Mouse (Mus musculus): ENCODE data around the gene Cela2a. TPM values are rescaled to one million over a fixed set of nuclear protein-coding genes. Genes with fewer than 3 reads are reported as not detected.
"Not testable (repeated sequence)": the region's sequence is repeated elsewhere in the genome, so short reads cannot be mapped to it uniquely, and the experiment has no call there.

Cela2a gene
- polyA plus RNA-seq, 1 experiment, result 0.13 TPM

DNA sequence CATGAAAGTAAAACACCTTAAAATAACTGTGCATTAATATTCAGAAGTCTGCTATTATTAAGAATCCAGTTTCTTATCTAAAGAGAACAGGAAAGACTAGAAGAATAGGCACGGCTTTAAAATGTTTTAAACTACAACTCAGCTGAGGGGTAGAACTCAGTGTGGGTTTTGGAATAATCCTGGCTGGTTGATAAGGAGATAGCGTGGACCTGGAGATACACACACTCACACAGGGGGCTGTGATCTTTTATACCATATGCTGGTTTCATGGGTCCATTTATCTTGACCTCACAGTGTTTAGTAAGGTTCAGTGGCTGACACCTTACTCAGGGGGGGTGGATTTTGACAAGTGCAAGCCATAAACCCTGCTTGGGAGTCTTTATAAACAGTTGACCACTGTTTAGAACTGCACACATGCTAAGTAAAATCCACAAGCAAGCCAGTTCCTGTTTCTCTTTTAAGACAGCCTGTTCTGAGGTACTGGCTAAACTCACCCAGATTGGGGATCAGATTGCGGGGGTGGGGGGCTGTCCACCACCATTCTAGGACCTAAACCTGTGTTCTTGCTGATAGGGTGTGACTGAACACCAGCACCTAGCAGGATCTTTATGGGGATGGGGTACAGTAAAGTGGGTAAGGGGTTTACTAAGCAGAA lies 36.3 kb downstream of the Cela2a start:
- TF ChIP-seq CTCF (IDR thresholded peaks at IDR 0.05; ENCODE audit: borderline replicate concordance, insufficient read depth, low read depth, low read length), result no peak
- no peak for TF ChIP-seq POLR2A (IDR thresholded peaks at IDR 0.05; ENCODE audit: borderline replicate concordance, insufficient read depth, low read length)
- H3K4me1 ChIP-seq (ENCODE audit: control insufficient read depth, insufficient read depth, low read length), result no peaks in the 10 kb centered on the region
- no peaks in the 10 kb centered on the region for H3K27me3 ChIP-seq (ENCODE audit: control insufficient read depth, insufficient read depth, low read length)
- DNase-seq, result no peak
- H3K27ac ChIP-seq (ENCODE audit: insufficient read depth, low read length), result peak overlapping the region; percentile 20; the same call in 1 of the 2 replicates
- peak overlapping the region; percentile 63 for H3K4me3 ChIP-seq (replicated peaks; ENCODE audit: insufficient read depth, low read depth, low read length)
- 41% methylated on average over 3 of the region's 3 CpGs for WGBS

DNA sequence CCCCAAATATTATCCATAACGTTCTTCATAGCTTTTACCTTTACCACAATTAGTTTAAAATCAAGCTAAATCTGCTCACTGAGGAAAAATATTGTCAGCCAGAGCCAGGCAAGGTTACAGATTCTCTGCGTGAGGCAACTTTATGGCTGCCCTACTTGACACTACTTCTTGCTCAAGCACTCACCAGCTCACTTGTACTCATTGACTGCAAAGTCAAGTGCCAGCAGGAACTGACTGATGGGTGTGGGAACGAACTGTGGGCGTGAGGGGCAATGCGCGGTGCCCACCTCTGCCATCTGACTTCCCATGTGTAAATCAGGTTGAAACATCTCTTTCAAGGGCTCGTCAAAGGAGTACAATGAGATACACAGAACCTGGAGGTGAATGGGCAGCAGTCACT lies 38.5 kb downstream of the Cela2a start:
- Histone ChIP-seq H3K27me3 (ENCODE audit: control insufficient read depth, insufficient read depth, low read length) (no peaks in the 10 kb centered on the region), H3K4me1 (ENCODE audit: control insufficient read depth, insufficient read depth, low read length) (no peaks in the 10 kb centered on the region), H3K27ac (ENCODE audit: insufficient read depth, low read length) (no peak overlapping the region), H3K4me3 (replicated peaks; ENCODE audit: insufficient read depth, low read depth, low read length) (no peak overlapping the region)
- DNase-seq, result no peak
- TF ChIP-seq POLR2A (IDR thresholded peaks at IDR 0.05; ENCODE audit: borderline replicate concordance, insufficient read depth, low read length), result no peak
- no peak for TF ChIP-seq CTCF (IDR thresholded peaks at IDR 0.05; ENCODE audit: borderline replicate concordance, insufficient read depth, low read depth, low read length)
- 82% methylated on average over 7 of the region's 7 CpGs for WGBS

- 10% methylated on average over 6 of the region's 6 CpGs for WGBS
- no peaks in the 10 kb centered on the region for H3K27me3 ChIP-seq (ENCODE audit: control insufficient read depth, insufficient read depth, low read length)
- TF ChIP-seq CTCF (IDR thresholded peaks at IDR 0.05; ENCODE audit: borderline replicate concordance, insufficient read depth, low read depth, low read length) (no peak), POLR2A (IDR thresholded peaks at IDR 0.05; ENCODE audit: borderline replicate concordance, insufficient read depth, low read length) (no peak)
- no peak overlapping the region for H3K27ac ChIP-seq (ENCODE audit: insufficient read depth, low read length)
- no peaks in the 10 kb centered on the region for H3K4me1 ChIP-seq (ENCODE audit: control insufficient read depth, insufficient read depth, low read length)
- DNase-seq, result no peak
- no peak overlapping the region for H3K4me3 ChIP-seq (replicated peaks; ENCODE audit: insufficient read depth, low read depth, low read length)
Measured at GRCm38 (mm10) chr4:141787046-141787445, 38.9 kb downstream of the Cela2a start.

GRCm38 (mm10) chr4:141786141-141786540 lies 39.8 kb downstream of the Cela2a start:
- 92% methylated on average over 13 of the region's 13 CpGs for WGBS
- H3K27ac ChIP-seq (ENCODE audit: insufficient read depth, low read length), result no peak overlapping the region
- no peaks in the 10 kb centered on the region for H3K4me1 ChIP-seq (ENCODE audit: control insufficient read depth, insufficient read depth, low read length)
- DNase-seq, result no peak
- no peak overlapping the region for H3K4me3 ChIP-seq (replicated peaks; ENCODE audit: insufficient read depth, low read depth, low read length)
- TF ChIP-seq POLR2A (IDR thresholded peaks at IDR 0.05; ENCODE audit: borderline replicate concordance, insufficient read depth, low read length), result no peak
- no peak for TF ChIP-seq CTCF (IDR thresholded peaks at IDR 0.05; ENCODE audit: borderline replicate concordance, insufficient read depth, low read depth, low read length)
- H3K27me3 ChIP-seq (ENCODE audit: control insufficient read depth, insufficient read depth, low read length), result no peaks in the 10 kb centered on the region

- H3K4me3 ChIP-seq (replicated peaks; ENCODE audit: insufficient read depth, low read depth, low read length), result no peak overlapping the region
- WGBS, result 87% methylated on average over 5 of the region's 5 CpGs
- no peak overlapping the region for H3K27ac ChIP-seq (ENCODE audit: insufficient read depth, low read length)
- H3K4me1 ChIP-seq (ENCODE audit: control insufficient read depth, insufficient read depth, low read length), result no peaks in the 10 kb centered on the region
- no peaks in the 10 kb centered on the region for H3K27me3 ChIP-seq (ENCODE audit: control insufficient read depth, insufficient read depth, low read length)
- TF ChIP-seq POLR2A (IDR thresholded peaks at IDR 0.05; ENCODE audit: borderline replicate concordance, insufficient read depth, low read length), result no peak
- no peak for TF ChIP-seq CTCF (IDR thresholded peaks at IDR 0.05; ENCODE audit: borderline replicate concordance, insufficient read depth, low read depth, low read length)
- no peak for DNase-seq
Measured at GRCm38 (mm10) chr4:141784835-141785234, 41.1 kb downstream of the Cela2a start.

DNA sequence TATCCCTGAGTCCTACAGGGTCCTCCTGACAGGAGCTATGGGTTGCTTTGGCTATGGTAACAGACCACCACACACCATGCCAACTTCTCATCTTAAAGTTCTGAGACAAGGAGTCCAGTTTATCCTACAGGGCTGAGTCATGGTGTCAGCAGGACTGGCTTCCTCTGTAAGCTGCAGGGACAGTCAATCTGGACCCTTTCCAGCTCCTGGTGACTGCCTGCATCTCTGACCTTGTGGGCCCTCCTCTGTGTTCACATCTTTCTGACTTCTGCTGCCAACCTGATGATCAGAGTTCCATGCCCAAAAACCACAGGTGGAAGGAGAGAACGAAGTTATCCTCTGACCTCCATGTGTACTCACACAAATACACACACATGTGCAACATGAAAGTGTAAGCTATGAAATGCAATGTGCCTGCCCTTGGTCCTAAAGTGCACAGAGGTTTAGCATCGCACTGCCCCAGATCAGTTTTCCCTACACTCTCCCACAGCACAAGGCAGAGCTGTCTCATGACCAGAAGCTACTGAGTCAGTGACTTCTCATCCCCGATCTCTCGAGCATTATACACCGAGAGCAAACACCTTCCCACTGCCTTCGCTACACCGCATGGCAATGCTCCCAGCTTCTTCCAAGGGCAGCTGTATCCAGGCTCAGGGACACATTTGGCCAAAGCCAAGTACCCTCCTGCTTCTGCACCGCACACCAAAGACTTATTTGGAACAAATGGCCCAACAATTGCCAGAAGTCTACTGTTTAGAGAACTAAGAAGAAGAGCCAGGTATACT lies 44.6 kb downstream of the Cela2a start:
- no peak for DNase-seq
- 78% methylated on average over 8 of the region's 8 CpGs for whole genome bisulfite sequencing
- Histone ChIP-seq H3K4me3 (replicated peaks; ENCODE audit: insufficient read depth, low read depth, low read length) (no peak overlapping the region), H3K27ac (ENCODE audit: insufficient read depth, low read length) (no peak overlapping the region), H3K27me3 (ENCODE audit: control insufficient read depth, insufficient read depth, low read length) (no peaks in the 10 kb centered on the region), H3K4me1 (ENCODE audit: control insufficient read depth, insufficient read depth, low read length) (no peaks in the 10 kb centered on the region)
- no peak for TF ChIP-seq CTCF (IDR thresholded peaks at IDR 0.05; ENCODE audit: borderline replicate concordance, insufficient read depth, low read depth, low read length)
- no peak for TF ChIP-seq POLR2A (IDR thresholded peaks at IDR 0.05; ENCODE audit: borderline replicate concordance, insufficient read depth, low read length)

DNA sequence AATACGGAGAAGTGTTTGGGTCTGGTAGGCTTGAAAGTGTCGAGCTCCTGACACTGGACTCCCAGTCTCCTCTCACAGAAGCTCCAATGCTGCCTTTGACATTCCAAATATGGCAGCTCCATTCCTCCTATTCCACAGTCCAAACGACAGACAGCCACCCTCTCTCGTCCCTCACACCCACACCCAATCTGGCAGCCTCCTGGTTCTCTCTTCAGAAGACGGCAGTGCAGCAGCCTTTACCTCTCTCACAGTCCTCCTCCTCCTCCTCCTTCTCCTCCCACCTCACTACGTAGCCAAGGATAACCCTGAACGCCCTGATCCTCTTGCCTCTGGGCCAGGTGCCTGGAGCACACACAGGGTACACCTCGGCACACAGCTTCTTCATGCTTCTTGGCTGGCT lies 46.1 kb downstream of the Cela2a start:
- no peak for TF ChIP-seq CTCF (IDR thresholded peaks at IDR 0.05; ENCODE audit: borderline replicate concordance, insufficient read depth, low read depth, low read length)
- no peak for TF ChIP-seq POLR2A (IDR thresholded peaks at IDR 0.05; ENCODE audit: borderline replicate concordance, insufficient read depth, low read length)
- H3K27ac ChIP-seq (ENCODE audit: insufficient read depth, low read length), result no peak overlapping the region
- H3K27me3 ChIP-seq (ENCODE audit: control insufficient read depth, insufficient read depth, low read length), result no peaks in the 10 kb centered on the region
- H3K4me1 ChIP-seq (ENCODE audit: control insufficient read depth, insufficient read depth, low read length), result no peaks in the 10 kb centered on the region
- no peak overlapping the region for H3K4me3 ChIP-seq (replicated peaks; ENCODE audit: insufficient read depth, low read depth, low read length)
- DNase-seq, result no peak
- WGBS, result 82% methylated on average over 8 of the region's 8 CpGs

- not testable (repeated sequence) for H3K27me3 ChIP-seq (ENCODE audit: control insufficient read depth, insufficient read depth, low read length); DNase-seq; H3K4me1 ChIP-seq (ENCODE audit: control insufficient read depth, insufficient read depth, low read length); H3K4me3 ChIP-seq (replicated peaks; ENCODE audit: insufficient read depth, low read depth, low read length); H3K27ac ChIP-seq (ENCODE audit: insufficient read depth, low read length)
- WGBS, result 85% methylated on average over 4 of the region's 4 CpGs
Measured at GRCm38 (mm10) chr4:141773019-141773418, 52.9 kb downstream of the Cela2a start.

Measured in cerebellum, adult 2 months (tissue).